Mouse (Mus musculus) spleen, adult 2 months (tissue): ENCODE results near the gene Cript.
"Not testable (repeated sequence)": the region's sequence is repeated elsewhere in the genome, so short reads cannot be mapped to it uniquely, and the experiment has no call there.

Experiments
- CTCF ChIP-seq: fragments of 200-500 bp; IDR thresholded peaks from 2 replicates; pipeline ENCODE4 v1.5.1; 2011; ENCODE audit warnings: mild to moderate bottlenecking, inconsistent platforms; ENCODE audit not compliant: insufficient read depth, insufficient read length, insufficient replicate concordance; ENCODE audit errors: extremely low read depth
- POLR2A ChIP-seq: fragments of 200-500 bp; IDR thresholded peaks from 2 replicates; pipeline ENCODE4 v1.6.1; 2011; ENCODE audit warnings: low read depth, low read length, inconsistent platforms

GRCm38 (mm10) chr17:87072183-87072582 is 46.8 kb downstream of the Cript start:
- not testable (repeated sequence) for TF ChIP-seq POLR2A, CTCF
